16 mouse cellular contexts compared by ENCODE assay signal in the genomic region with DNA sequence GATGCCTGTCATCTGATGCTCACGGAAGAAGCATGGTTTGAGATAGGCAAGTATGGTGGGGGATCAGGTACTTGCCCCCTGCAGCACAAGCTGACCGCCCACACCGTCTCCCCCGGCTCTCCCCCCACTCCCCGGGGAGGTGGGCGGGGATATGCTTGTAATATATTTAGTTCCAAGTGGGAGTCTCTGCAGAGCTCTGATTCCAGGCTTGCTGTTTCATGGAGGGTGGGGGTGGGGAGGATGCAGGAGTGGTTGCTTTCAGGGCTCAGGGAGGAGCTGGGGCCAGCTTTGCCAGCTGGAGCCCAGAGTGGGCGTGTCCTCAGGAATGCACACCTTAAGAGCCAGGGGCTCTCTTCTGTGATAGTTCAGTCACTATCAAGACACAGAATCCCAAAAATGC. TPM values are rescaled to one million over a fixed set of nuclear protein-coding genes. Genes with fewer than 3 reads are reported as not detected.
DNase-seq lines count a peak whose midpoint lies in the region; ATAC-seq and TF ChIP-seq lines count a peak whose summit lies in the region.
"Had no signal": no experiment of that assay in that cellular context is flagged by ENCODE, and none has a peak within 500 bp of the region (broad histone marks: within the 10 kb centered on the region; RNA-seq: fewer than 3 reads in every experiment).

No protein-coding gene starts in this region.

- H3K4me1 ChIP-seq in lung, embryonic 14.5 days (ENCODE audit: insufficient read depth): peaks cover 23% of the 10 kb centered on the region
- peaks cover 23% of the 10 kb centered on the region for H3K4me1 ChIP-seq in heart, embryonic 10.5 days
- H3K4me1 ChIP-seq in intestine, postnatal 0 days (replicated peaks; ENCODE audit: control insufficient read depth, insufficient read depth, low read length): peaks cover 10% of the 10 kb centered on the region; the same call in 1 of the 2 replicates
- H3K4me1 ChIP-seq in hindbrain, embryonic 10.5 days (replicated peaks): peaks cover 26% of the 10 kb centered on the region

- peak overlapping the region; percentile 26; the same call in 1 of the 2 replicates for H3K4me2 ChIP-seq in lung, embryonic 14.5 days
- peak overlapping the region; percentile 45 for H3K4me2 ChIP-seq in intestine, postnatal 0 days (replicated peaks; ENCODE audit: low read depth)
- H3K4me2 ChIP-seq: forebrain, embryonic 15.5 days; lung, embryonic 15.5 days; midbrain, embryonic 15.5 days had no signal

- H3K4me3 ChIP-seq in lung, embryonic 14.5 days (ENCODE audit: low read depth, low read length): no peak overlapping the region
- H3K4me3 ChIP-seq in heart, embryonic 10.5 days: peak overlapping the region; percentile 22; the same call in 1 of the 2 replicates
- no peak overlapping the region for H3K4me3 ChIP-seq in intestine, postnatal 0 days (ENCODE audit: low read depth, low read length)
- H3K4me3 ChIP-seq in hindbrain, embryonic 10.5 days: no peak overlapping the region
- H3K4me3 ChIP-seq: forebrain, embryonic 15.5 days; lung, embryonic 15.5 days; midbrain, embryonic 15.5 days had no signal

- no peaks in the 10 kb centered on the region for H3K36me3 ChIP-seq in lung, embryonic 14.5 days (ENCODE audit: insufficient read depth)
- no peaks in the 10 kb centered on the region for H3K36me3 ChIP-seq in heart, embryonic 10.5 days
- no peaks in the 10 kb centered on the region for H3K36me3 ChIP-seq in intestine, postnatal 0 days (ENCODE audit: control insufficient read depth, insufficient read depth)
- no peaks in the 10 kb centered on the region for H3K36me3 ChIP-seq in hindbrain, embryonic 10.5 days
- H3K36me3 ChIP-seq: forebrain, embryonic 15.5 days; lung, embryonic 15.5 days; midbrain, embryonic 15.5 days had no signal

- peak; percentile 96 for DNase-seq in heart, adult 11 months
- DNase-seq in heart, adult 8-10 months (ENCODE audit: low spot score): no peak
- peak; percentile 18 for DNase-seq in lung, embryonic 14.5 days
- DNase-seq in lung, postnatal 4 days: no peak
- DNase-seq in heart, embryonic 10.5 days (ENCODE audit: low spot score): no peak
- no peak for DNase-seq in spleen, postnatal 4 days (ENCODE audit: low spot score in 2 of 2)
- no peak for DNase-seq in hindbrain, embryonic 10.5 days (ENCODE audit: low spot score)
- DNase-seq: adrenal gland, postnatal 25 days; cerebellum, adult 18-20 months; kidney, adult 8-10 months; left cerebral cortex, postnatal 4 days; thymus, postnatal 4 days had no signal

- H3K27ac ChIP-seq in lung, embryonic 14.5 days (ENCODE audit: low read depth): no peak overlapping the region
- no peak overlapping the region for H3K27ac ChIP-seq in heart, embryonic 10.5 days
- no peak overlapping the region for H3K27ac ChIP-seq in intestine, postnatal 0 days (ENCODE audit: low read depth, low read length)
- H3K27ac ChIP-seq in hindbrain, embryonic 10.5 days: no peak overlapping the region
- H3K27ac ChIP-seq: forebrain, embryonic 15.5 days; lung, embryonic 15.5 days; midbrain, embryonic 15.5 days had no signal

- H3K9ac ChIP-seq in lung, embryonic 14.5 days: no peak overlapping the region
- no peak overlapping the region for H3K9ac ChIP-seq in intestine, postnatal 0 days (ENCODE audit: low read depth, low read length)
- H3K9ac ChIP-seq: forebrain, embryonic 15.5 days; lung, embryonic 15.5 days; midbrain, embryonic 15.5 days had no signal

- 7% methylated on average over 7 of the region's 7 CpGs for WGBS in lung, embryonic 14.5 days
- WGBS in heart, embryonic 10.5 days: 7% methylated on average over 7 of the region's 7 CpGs
- WGBS in intestine, postnatal 0 days: 13% methylated on average over 7 of the region's 7 CpGs
- WGBS in hindbrain, embryonic 10.5 days: 18% methylated on average over 7 of the region's 7 CpGs

- TF ChIP-seq CTCF in lung, embryonic 14.5 days (IDR thresholded peaks at IDR 0.05; ENCODE audit: low read depth): no peak
- no peak for TF ChIP-seq CTCF in intestine, postnatal 0 days (IDR thresholded peaks at IDR 0.05; ENCODE audit: low read depth)

- no peaks in the 10 kb centered on the region; the same call in 1 of the 2 replicates for H3K27me3 ChIP-seq in lung, embryonic 14.5 days (ENCODE audit: insufficient read depth, low read length)
- H3K27me3 ChIP-seq in heart, embryonic 10.5 days (ENCODE audit: insufficient read depth, poor library complexity, severe bottlenecking): peaks cover 68% of the 10 kb centered on the region
- H3K27me3 ChIP-seq in intestine, postnatal 0 days (replicated peaks; ENCODE audit: control insufficient read depth, insufficient read depth, low read length): no peaks in the 10 kb centered on the region
- peaks cover 44% of the 10 kb centered on the region for H3K27me3 ChIP-seq in hindbrain, embryonic 10.5 days (ENCODE audit: insufficient read depth, poor library complexity, severe bottlenecking)
- H3K27me3 ChIP-seq: forebrain, embryonic 15.5 days; midbrain, embryonic 15.5 days had no signal

- no peak for ATAC-seq in lung, embryonic 14.5 days (ENCODE audit: insufficient read depth)
- no peak for ATAC-seq in intestine, postnatal 0 days
- ATAC-seq: forebrain, embryonic 15.5 days; midbrain, embryonic 15.5 days had no signal

- H3K9me3 ChIP-seq in lung, embryonic 14.5 days (ENCODE audit: low read depth, low read length): no peaks in the 10 kb centered on the region
- H3K9me3 ChIP-seq in heart, embryonic 10.5 days: no peaks in the 10 kb centered on the region
- H3K9me3 ChIP-seq in intestine, postnatal 0 days (ENCODE audit: control insufficient read depth): no peaks in the 10 kb centered on the region
- H3K9me3 ChIP-seq in hindbrain, embryonic 10.5 days: peaks cover 2% of the 10 kb centered on the region; the same call in 1 of the 2 replicates
- H3K9me3 ChIP-seq: forebrain, embryonic 15.5 days; lung, embryonic 15.5 days; midbrain, embryonic 15.5 days had no signal

RNA-seq across cellular contexts. Expression of gene Camk2n1, which starts 15.0 kb away (rescaled TPM):
- 10 to 100 TPM; 10.8 to 12.7 (median 11.1) TPM for total RNA-seq in heart, adult 8-10 months (2022)
- polyA plus RNA-seq in lung, embryonic 14.5 days (2014; fragmentation: Nextera tagmentation; extraction: Ambion mirVana): 2.6 and 3.2 TPM in 2 replicates
- polyA plus RNA-seq in heart, embryonic 10.5 days (2016; fragmentation: Nextera tagmentation; extraction: Ambion mirVana): 0.38 and 0.70 TPM in 2 replicates
- polyA plus RNA-seq in intestine, postnatal 0 days (2015; fragmentation: Nextera tagmentation; extraction: Ambion mirVana): 10.9 and 12.2 TPM in 2 replicates
- 2.9 and 5.1 TPM in 2 replicates for polyA plus RNA-seq in hindbrain, embryonic 10.5 days (2016; fragmentation: Nextera tagmentation; extraction: Ambion mirVana)

RNA-seq across cellular contexts. Expression of gene Mul1, which starts 34.6 kb away (rescaled TPM):
- total RNA-seq in heart, adult 8-10 months (2022): 10 to 100 TPM; 72.0 to 84.5 (median 75.5) TPM
- polyA plus RNA-seq in lung, embryonic 14.5 days (2014; fragmentation: Nextera tagmentation; extraction: Ambion mirVana): 16.1 and 18.0 TPM in 2 replicates
- polyA plus RNA-seq in heart, embryonic 10.5 days (2016; fragmentation: Nextera tagmentation; extraction: Ambion mirVana): 22.2 and 24.9 TPM in 2 replicates
- 34.7 and 35.0 TPM in 2 replicates for polyA plus RNA-seq in intestine, postnatal 0 days (2015; fragmentation: Nextera tagmentation; extraction: Ambion mirVana)
- 20.2 and 22.6 TPM in 2 replicates for polyA plus RNA-seq in hindbrain, embryonic 10.5 days (2016; fragmentation: Nextera tagmentation; extraction: Ambion mirVana)

Comparison
In these comparisons a context has a peak if more than half of its experiments do, and no peak if none do; other contexts are left out.
1. DNase-seq: peak in heart, adult 11 months (single experiment) and lung, embryonic 14.5 days (single experiment); none in heart, adult 8-10 months (single experiment), lung, postnatal 4 days (0 of 2), heart, embryonic 10.5 days (single experiment), spleen, postnatal 4 days (0 of 2) and hindbrain, embryonic 10.5 days (single experiment).